Mouse (Mus musculus) retina, postnatal 7 days (tissue): Measurements from ENCODE around the gene Ece1.
A peak's percentile ranks its signal among the peaks of the same experiment; 100 is the strongest.
"Not testable (repeated sequence)": the region's sequence is repeated elsewhere in the genome, so short reads cannot be mapped to it uniquely, and the experiment has no call there.

Experiments used
- DNase-seq: peaks from one replicate; pipeline ENCODE4 v3.0.0-alpha.2; 2012; ENCODE audit warnings: low read depth, low spot score

The Ece1 gene

DNA sequence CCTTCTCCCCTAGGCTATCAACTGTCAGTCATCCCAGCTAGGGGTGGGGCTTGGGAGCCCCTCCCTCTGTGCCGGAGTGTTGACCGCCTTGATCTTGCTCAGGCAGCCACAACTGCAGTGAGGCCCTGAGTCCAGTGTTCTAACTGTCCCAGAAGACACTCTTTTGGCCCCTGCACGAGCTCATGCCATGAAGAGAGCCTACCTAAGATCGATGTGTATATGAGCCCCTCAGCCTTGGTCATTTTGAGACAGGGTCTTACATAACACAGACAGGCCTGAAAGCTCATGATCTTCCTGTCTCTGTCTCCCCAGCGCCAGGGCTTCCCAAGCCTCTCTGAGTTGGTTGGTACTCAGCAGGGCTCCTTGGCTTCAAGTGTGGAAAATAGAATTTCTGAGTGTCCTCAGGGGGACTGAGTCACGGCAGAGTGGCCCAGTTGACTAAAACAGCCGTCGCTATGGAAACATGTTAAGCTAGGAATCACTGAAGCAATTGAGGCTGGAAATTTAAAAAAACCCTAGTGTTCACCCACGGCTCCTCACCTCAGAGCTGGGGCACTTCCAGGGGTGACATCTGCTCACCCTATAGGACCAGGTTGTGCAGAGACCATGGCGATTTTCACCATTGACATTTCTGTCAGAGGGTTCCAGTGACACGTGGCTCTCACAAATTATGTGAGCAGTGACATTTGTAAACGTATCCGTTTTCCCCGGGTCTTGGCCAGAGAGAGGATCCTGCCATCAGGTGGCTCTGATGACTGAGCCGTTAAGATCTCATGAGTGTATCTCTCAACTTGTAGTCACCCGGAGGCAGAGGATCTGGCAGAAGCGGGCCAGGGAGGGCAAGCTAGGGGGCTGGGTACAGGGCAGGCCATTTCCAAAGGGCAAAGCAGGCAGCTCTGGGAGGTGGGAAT, 80.1 kb downstream of the Ece1 start:
- DNase-seq = no peak

DNA sequence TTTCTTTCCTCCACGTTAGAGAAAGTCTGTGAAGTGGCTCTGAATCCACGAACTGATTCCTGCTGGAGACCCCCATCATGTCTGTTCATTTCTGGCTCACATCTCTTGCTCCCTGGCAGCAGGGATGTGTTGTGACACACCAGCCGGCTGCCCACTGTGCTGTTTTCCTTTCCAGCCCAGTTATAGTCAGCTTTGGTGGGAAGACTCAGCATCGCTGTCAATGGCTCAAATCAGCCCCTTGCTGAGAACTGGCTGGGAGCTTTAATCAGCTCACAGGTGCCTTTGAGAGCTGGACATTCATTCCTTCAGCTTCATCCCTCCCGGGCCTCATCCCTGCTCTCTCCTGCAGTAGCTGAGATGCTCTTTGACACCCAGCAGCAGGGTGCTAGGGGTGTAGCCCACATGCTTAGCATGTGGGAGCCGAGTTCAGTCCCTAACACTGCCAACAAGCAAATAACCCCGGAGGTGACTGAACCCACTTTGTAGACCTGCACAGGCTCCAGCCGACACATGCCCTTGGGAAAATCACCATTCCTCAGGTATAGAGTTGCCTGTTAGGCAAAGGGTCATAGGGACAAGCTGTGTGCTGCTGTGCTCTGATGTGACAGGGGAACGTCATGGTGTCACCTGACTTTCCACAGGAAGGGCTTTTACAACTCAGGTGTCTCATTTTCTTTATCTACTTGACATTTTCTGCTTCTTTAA, 80.9 kb downstream of the Ece1 start:
- DNase-seq = no peak

GRCm38 (mm10) chr4:137943540-137943939, 81.5 kb downstream of the Ece1 start:
- DNase-seq = no peak

DNA sequence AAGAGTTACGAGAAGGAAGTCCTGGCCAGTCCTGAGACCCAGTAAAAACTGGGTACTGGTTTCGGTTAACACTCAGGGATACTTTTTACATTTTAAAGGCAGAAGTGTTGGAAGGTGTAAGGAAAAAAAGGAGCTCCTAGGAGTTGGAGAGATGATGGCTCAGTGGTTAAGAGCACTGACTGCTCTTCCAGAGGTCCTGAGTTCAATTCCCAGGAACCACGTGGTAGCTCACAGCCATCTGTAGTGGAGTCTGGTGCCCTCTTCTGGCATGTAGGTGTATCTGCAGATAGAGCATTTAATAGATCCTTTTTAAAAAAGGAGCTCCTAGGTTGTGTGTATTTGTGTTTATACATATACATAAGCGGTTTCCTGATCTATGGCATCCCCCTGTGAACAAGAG, 83.3 kb downstream of the Ece1 start:
- DNase-seq = no peak

DNA sequence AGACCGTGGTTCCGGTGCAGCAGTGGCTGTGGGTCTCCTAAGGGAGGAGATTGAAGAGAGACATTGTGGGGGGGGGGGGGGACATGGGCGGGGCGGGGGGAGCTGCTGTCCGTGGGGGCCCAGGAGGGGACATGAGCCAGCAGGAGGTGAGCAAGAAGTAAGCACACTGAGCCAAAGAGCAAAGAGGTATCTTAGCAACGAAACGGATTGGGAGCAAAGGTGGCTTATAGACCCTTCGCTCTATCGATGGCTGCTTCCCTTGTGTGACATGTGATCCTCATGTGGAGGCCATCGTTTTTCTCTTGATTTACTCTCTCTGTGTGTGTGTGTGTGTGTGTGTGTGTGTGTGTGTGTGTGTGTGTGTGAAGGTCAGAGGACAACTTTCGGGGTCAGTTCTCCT, 84.4 kb downstream of the Ece1 start:
- DNase-seq = no peak

DNA sequence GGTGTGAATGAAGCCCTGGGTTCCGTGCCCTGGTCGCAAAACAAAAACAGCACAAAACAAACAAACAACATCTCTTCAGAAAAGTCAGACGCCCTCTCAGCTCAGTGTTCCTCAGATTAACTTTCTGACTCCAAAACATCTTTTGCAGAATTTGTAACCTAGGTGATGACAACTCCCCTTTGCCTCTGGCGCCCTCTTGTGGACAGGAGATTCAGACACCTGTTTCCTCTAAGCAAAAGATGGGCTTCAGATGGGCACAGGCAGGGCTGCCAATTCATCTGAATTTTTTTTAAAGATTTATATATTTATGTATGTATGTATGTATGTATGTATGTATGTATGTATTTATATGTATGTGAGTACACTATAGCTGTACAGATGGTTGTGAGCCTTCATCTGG, 90.8 kb downstream of the Ece1 start:
- peak; percentile 72 for DNase-seq

GRCm38 (mm10) chr4:137954184-137954583, 92.1 kb downstream of the Ece1 start:
- no peak for DNase-seq

DNA sequence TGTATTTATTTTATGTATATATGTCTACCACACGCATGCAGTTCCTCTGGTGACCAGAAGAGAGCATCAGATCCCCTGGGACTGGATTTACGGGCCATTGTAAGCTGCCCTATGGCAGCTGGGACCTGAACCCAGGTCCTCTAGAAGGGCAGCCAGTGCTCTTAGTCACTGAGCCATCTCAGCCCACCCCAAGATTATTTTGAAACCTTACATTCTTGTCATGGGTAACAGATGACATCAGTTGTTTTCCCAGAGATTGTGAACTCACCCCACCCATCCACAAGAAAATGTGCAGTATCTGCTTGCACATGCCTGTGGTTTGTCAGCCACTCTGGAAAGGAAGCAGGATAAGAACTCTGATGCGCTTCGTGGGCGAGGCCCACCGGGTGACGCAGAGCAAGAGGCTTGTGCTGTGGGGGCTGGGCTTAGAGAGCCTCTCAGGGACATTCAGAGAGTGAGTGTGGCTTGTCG, 92.9 kb downstream of the Ece1 start:
- DNase-seq = no peak

DNA sequence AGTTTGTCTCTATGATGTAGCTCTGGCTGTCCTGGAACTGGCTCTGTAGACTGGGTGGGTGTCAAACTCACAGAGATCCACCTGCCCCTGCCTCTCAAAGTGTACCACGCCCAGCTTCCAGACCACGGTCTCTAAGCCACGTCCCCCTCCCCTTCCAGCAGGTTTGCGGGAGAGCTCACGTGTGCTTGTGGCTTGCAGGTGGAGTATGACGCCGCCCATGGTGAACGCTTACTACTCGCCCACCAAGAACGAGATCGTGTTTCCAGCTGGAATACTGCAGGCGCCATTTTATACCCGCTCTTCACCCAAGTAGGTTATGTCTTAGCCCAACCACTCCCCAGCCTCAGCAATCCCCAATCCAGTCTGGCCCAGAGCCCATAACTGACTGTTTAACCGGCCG, 94.2 kb downstream of the Ece1 start:
- no peak for DNase-seq

DNA sequence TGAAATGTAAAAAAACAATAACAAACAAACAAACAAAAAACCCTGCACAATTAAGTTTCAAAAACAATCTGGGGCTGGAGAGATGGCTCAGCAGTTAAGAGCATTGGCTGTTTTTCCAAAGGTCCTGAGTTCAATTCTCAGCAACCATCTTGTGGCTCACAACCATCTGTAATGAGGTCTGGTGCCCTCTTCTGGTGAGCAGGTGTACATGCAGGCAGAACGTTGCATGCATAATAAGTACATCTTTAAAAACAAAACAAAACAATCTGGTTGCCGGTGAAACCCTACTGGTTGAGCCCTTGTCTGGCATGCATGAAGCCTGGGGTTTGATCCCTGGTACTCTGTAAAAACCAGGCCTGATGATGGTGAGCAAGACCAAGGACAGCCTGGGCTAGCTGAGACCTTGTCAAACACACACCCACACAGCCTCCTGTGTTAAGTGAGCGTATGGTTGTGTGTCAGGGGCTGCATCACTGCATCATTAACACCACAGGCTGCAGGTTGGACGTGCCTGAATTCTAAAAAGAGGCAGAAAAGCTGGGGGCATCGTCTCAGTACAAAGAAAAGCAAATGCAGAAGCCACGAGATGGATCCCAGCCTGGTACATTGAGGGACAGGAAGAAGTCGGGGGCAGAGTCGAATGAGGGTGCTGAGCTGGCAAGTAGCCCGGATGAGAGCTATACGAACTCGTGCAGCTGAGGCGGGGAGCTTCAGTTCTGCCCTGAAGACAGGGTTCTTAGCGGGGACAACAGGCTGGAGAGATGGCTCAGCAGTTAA, 98.0 kb downstream of the Ece1 start:
- no peak for DNase-seq

- DNase-seq = no peak
Measured at GRCm38 (mm10) chr4:137960757-137961156, 98.7 kb downstream of the Ece1 start.

- no peak for DNase-seq
Measured at GRCm38 (mm10) chr4:137962643-137963350, 100.8 kb downstream of the Ece1 start.

- DNase-seq = no peak
Measured at GRCm38 (mm10) chr4:137963431-137963830, 101.4 kb downstream of the Ece1 start.

GRCm38 (mm10) chr4:137963881-137964584, 102.0 kb downstream of the Ece1 start:
- peak; percentile 62 for DNase-seq

- DNase-seq = no peak
Measured at GRCm38 (mm10) chr4:137964585-137964930, 102.5 kb downstream of the Ece1 start.

GRCm38 (mm10) chr4:137968203-137968602, 106.2 kb downstream of the Ece1 start:
- DNase-seq = peak; percentile 85

GRCm38 (mm10) chr4:137970623-137971199, 108.7 kb downstream of the Ece1 start:
- DNase-seq = not testable (repeated sequence)

DNA sequence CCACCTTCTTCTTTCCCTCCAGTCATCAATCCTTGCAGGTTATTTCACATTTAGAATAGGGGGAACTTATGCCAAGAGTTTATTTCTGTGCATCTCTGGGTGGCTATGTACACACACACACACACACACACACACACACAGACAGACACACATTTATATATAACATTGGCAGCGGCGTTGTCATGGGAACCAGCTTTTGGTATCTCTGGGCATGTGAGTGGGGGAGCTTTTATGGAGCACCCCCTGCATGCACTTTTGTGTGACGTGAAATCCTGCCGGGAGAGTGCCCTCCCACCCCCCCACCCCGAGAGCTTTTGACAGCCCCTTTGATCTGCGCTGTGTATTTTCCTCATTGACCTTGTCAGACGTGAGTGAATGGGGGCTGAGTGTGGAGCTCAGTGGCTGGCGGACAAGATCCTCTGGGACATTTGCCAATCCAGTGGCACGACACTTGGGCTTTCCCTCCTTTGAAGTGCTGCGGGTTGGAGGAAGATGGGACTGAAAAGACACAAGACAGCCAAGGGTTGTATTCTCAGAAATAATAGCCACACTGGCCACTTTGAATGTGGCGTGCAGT, 112.9 kb downstream of the Ece1 start:
- DNase-seq = not testable (repeated sequence)

DNA sequence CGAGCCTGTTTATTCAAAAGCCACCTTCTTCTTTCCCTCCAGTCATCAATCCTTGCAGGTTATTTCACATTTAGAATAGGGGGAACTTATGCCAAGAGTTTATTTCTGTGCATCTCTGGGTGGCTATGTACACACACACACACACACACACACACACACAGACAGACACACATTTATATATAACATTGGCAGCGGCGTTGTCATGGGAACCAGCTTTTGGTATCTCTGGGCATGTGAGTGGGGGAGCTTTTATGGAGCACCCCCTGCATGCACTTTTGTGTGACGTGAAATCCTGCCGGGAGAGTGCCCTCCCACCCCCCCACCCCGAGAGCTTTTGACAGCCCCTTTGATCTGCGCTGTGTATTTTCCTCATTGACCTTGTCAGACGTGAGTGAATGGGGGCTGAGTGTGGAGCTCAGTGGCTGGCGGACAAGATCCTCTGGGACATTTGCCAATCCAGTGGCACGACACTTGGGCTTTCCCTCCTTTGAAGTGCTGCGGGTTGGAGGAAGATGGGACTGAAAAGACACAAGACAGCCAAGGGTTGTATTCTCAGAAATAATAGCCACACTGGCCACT, 117.1 kb downstream of the Ece1 start:
- not testable (repeated sequence) for DNase-seq

DNA sequence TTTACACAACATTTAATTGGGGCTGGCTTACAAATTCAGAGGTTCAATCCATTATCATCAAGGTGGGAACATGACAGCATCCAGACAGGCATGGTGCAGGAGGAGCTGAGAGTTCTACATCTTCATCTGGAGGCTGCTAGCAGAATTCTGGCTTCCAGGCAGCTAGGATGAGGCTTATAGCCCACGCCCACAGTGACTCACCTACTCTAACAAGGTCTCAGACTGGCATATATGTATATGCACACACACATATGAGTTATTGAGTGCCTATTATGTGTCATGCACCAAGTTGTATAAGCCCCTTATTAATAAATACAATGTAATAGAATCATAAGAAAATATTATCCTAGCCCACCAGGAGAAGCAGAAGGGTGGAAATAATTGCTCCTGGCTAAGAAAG, 120.8 kb downstream of the Ece1 start:
- no peak for DNase-seq
